Mouse (Mus musculus) liver, embryonic 11.5 days (tissue): ENCODE data around the gene Tmem186. TPM values are rescaled to one million over a fixed set of nuclear protein-coding genes. Genes with fewer than 3 reads are reported as not detected.
A peak's percentile ranks its signal among the peaks of the same experiment; 100 is the strongest.

Source experiments
- ATAC-seq: fragments of 200-750 bp; cut with Nextera tagmentation; replicated peaks from 2 replicates; pipeline ENCODE4 v1.8.0; 2017; ENCODE audit warnings: moderate number of reproducible peaks, mild to moderate bottlenecking, moderate TSS enrichment, moderate library complexity; ENCODE audit not compliant: low FRiP score
- DNase-seq: peaks from one replicate; pipeline ENCODE4 v3.0.0-alpha.2; 2017; ENCODE audit warnings: low spot score
- H3K27ac ChIP-seq: fragments of 300-500 bp; sonication (generic); 2 replicates; pipeline ENCODE4 v1.5.1; 2014; ENCODE audit warnings: mild to moderate bottlenecking, low read depth, low read length, control low read depth
- H3K27me3 ChIP-seq: fragments of 300-500 bp; sonication (generic); replicated peaks from 2 replicates; pipeline ENCODE4 v1.6.1; 2014; ENCODE audit warnings: low read length, mixed read lengths; ENCODE audit not compliant: control insufficient read depth, insufficient read depth
- H3K36me3 ChIP-seq: fragments of 300-500 bp; sonication (generic); 2 replicates; pipeline ENCODE4 v1.6.1; 2014; ENCODE audit warnings: mild to moderate bottlenecking, low read length, moderate library complexity, mixed read lengths; ENCODE audit not compliant: control insufficient read depth, insufficient read depth
- H3K4me1 ChIP-seq: fragments of 300-500 bp; sonication (generic); replicated peaks from 2 replicates; pipeline ENCODE4 v1.6.1; 2014; ENCODE audit warnings: low read length, mixed read lengths; ENCODE audit not compliant: control insufficient read depth, insufficient read depth
- H3K4me2 ChIP-seq: fragments of 300-500 bp; sonication (generic); 2 replicates; pipeline ENCODE4 v1.6.1; 2014; ENCODE audit warnings: mild to moderate bottlenecking, control low read depth, moderate library complexity
- H3K4me3 ChIP-seq: fragments of 300-500 bp; sonication (generic); 2 replicates; pipeline ENCODE4 v1.5.1; 2014; ENCODE audit warnings: low read depth, low read length, control low read depth
- H3K9ac ChIP-seq: fragments of 300-500 bp; sonication (generic); 2 replicates; pipeline ENCODE4 v1.6.1; 2014; ENCODE audit warnings: low read depth, low read length, control low read depth
- H3K9me3 ChIP-seq: fragments of 300-500 bp; sonication (generic); 2 replicates; pipeline ENCODE4 v1.6.1; 2016; ENCODE audit warnings: low read length, inconsistent platforms, mixed read lengths; ENCODE audit not compliant: control insufficient read depth
- WGBS: fragments of 180-500 bp; shearing (Covaris S2); extraction: QIAGEN DNeasy Blood & Tissue Kit; methylation state at CpG from one replicate; pipeline ENCODE4 v1.1.7; 2014; 5-methylcytosine and 5-hydroxymethylcytosine counted together
- polyA plus RNA-seq: library from polyadenylated mRNA; unstranded; fragments of >200 nt; fragmentation: Nextera tagmentation; extraction: Ambion mirVana; gene quantifications from 2 replicates; pipeline ENCODE4 v1.2.1, GENCODE M21; 2014

The Tmem186 gene
- polyA plus RNA-seq, 1 experiment from 2014 or later: 16.4 TPM

GRCm38 (mm10) chr16:8613039-8613438 lies 24.5 kb downstream of the Tmem186 start:
- Histone ChIP-seq H3K9me3 (no peaks in the 10 kb centered on the region), H3K27ac (peak overlapping the region; percentile 60), H3K36me3 (no peaks in the 10 kb centered on the region), H3K4me3 (no peak overlapping the region), H3K4me1 (peaks cover 15% of the 10 kb centered on the region), H3K27me3 (no peaks in the 10 kb centered on the region), H3K4me2 (peak overlapping the region; percentile 51), H3K9ac (peak overlapping the region; percentile 27)
- ATAC-seq (peak; percentile 37), DNase-seq (no peak)
- 65% methylated on average over 4 of the region's 4 CpGs for WGBS

- Histone ChIP-seq H3K4me2 (peak overlapping the region; percentile 51), H3K27ac (peak overlapping the region; percentile 60), H3K4me3 (no peak overlapping the region), H3K27me3 (no peaks in the 10 kb centered on the region), H3K9me3 (no peaks in the 10 kb centered on the region), H3K36me3 (no peaks in the 10 kb centered on the region), H3K4me1 (peaks cover 15% of the 10 kb centered on the region), H3K9ac (no peak overlapping the region)
- peak; percentile 98 for ATAC-seq
- no peak for DNase-seq
- WGBS: 69% methylated on average over 8 of the region's 8 CpGs
These were observed 25.1 kb downstream of the Tmem186 start for GRCm38 (mm10) chr16:8612214-8613005.

GRCm38 (mm10) chr16:8610397-8610796 lies 27.1 kb downstream of the Tmem186 start:
- H3K27ac ChIP-seq: no peak overlapping the region
- no peak for ATAC-seq
- 60% methylated on average over 3 of the region's 3 CpGs for WGBS
- H3K27me3 ChIP-seq: no peaks in the 10 kb centered on the region
- no peak overlapping the region for H3K4me3 ChIP-seq
- H3K9me3 ChIP-seq: no peaks in the 10 kb centered on the region
- H3K4me2 ChIP-seq: no peak overlapping the region
- no peaks in the 10 kb centered on the region for H3K36me3 ChIP-seq
- no peak overlapping the region for H3K9ac ChIP-seq
- DNase-seq: no peak
- H3K4me1 ChIP-seq: peaks cover 15% of the 10 kb centered on the region

- ATAC-seq (peak; percentile 78), DNase-seq (no peak)
- Histone ChIP-seq H3K27me3 (no peaks in the 10 kb centered on the region), H3K36me3 (no peaks in the 10 kb centered on the region), H3K9ac (no peak overlapping the region), H3K4me3 (no peak overlapping the region), H3K27ac (0 out of 2 replicates have a peak overlapping the region, but pooled peaks have one; percentile 19), H3K4me1 (no peaks in the 10 kb centered on the region), H3K9me3 (no peaks in the 10 kb centered on the region), H3K4me2 (no peak overlapping the region)
- WGBS: 51% methylated on average over 3 of the region's 3 CpGs
These were observed 33.7 kb downstream of the Tmem186 start for GRCm38 (mm10) chr16:8603789-8604188.

GRCm38 (mm10) chr16:8597516-8597915 lies 40.0 kb downstream of the Tmem186 start:
- no peaks in the 10 kb centered on the region for H3K4me1 ChIP-seq
- DNase-seq (no peak), ATAC-seq (no peak)
- no peak overlapping the region for H3K27ac ChIP-seq
- no peaks in the 10 kb centered on the region for H3K36me3 ChIP-seq
- no peak overlapping the region for H3K4me3 ChIP-seq
- WGBS: 74% methylated on average over 5 of the region's 5 CpGs
- no peak overlapping the region for H3K9ac ChIP-seq
- H3K9me3 ChIP-seq: no peaks in the 10 kb centered on the region
- H3K27me3 ChIP-seq: no peaks in the 10 kb centered on the region
- no peak overlapping the region for H3K4me2 ChIP-seq

- H3K4me2 ChIP-seq: no peak overlapping the region
- no peaks in the 10 kb centered on the region for H3K36me3 ChIP-seq
- no peaks in the 10 kb centered on the region for H3K27me3 ChIP-seq
- H3K4me3 ChIP-seq: no peak overlapping the region
- H3K4me1 ChIP-seq: no peaks in the 10 kb centered on the region
- no peak overlapping the region for H3K9ac ChIP-seq
- DNase-seq (no peak), ATAC-seq (no peak)
- no peak overlapping the region for H3K27ac ChIP-seq
- 75% methylated on average over 4 of the region's 4 CpGs for WGBS
- no peaks in the 10 kb centered on the region for H3K9me3 ChIP-seq
These were observed 41.2 kb downstream of the Tmem186 start for GRCm38 (mm10) chr16:8596336-8596735.

GRCm38 (mm10) chr16:8595411-8595810 lies 42.1 kb downstream of the Tmem186 start:
- ATAC-seq (no peak), DNase-seq (no peak)
- Histone ChIP-seq H3K9ac (no peak overlapping the region), H3K4me2 (no peak overlapping the region), H3K27me3 (no peaks in the 10 kb centered on the region), H3K4me1 (no peaks in the 10 kb centered on the region), H3K36me3 (no peaks in the 10 kb centered on the region), H3K27ac (no peak overlapping the region), H3K4me3 (no peak overlapping the region), H3K9me3 (no peaks in the 10 kb centered on the region)
- WGBS: 73% methylated on average over 4 of the region's 4 CpGs

- Histone ChIP-seq H3K4me2 (no peak overlapping the region), H3K9ac (no peak overlapping the region), H3K27ac (no peak overlapping the region), H3K36me3 (peaks cover 8% of the 10 kb centered on the region; the same call in 1 of the 2 replicates), H3K27me3 (no peaks in the 10 kb centered on the region), H3K9me3 (no peaks in the 10 kb centered on the region; the same call in 1 of the 2 replicates), H3K4me3 (no peak overlapping the region), H3K4me1 (no peaks in the 10 kb centered on the region)
- DNase-seq (no peak), ATAC-seq (no peak)
- WGBS: 60% methylated on average over 5 of the region's 5 CpGs
These were observed 52.5 kb downstream of the Tmem186 start for GRCm38 (mm10) chr16:8585056-8585455.

- no peak overlapping the region for H3K4me3 ChIP-seq
- H3K4me1 ChIP-seq: no peaks in the 10 kb centered on the region
- H3K27ac ChIP-seq: no peak overlapping the region
- peaks cover 5% of the 10 kb centered on the region; the same call in 1 of the 2 replicates for H3K36me3 ChIP-seq
- no peaks in the 10 kb centered on the region for H3K27me3 ChIP-seq
- H3K9me3 ChIP-seq: no peaks in the 10 kb centered on the region; the same call in 1 of the 2 replicates
- H3K9ac ChIP-seq: no peak overlapping the region
- no peak for DNase-seq
- ATAC-seq: no peak
- WGBS: 70% methylated on average over 1 of the region's 1 CpGs
- no peak overlapping the region for H3K4me2 ChIP-seq
These were observed 53.3 kb downstream of the Tmem186 start for GRCm38 (mm10) chr16:8584248-8584647.
